Mouse (Mus musculus): Measurements from ENCODE around the gene Cers3. TPM values are rescaled to one million over a fixed set of nuclear protein-coding genes. Genes with fewer than 3 reads are reported as not detected.

Gene Cers3
- total and polyA plus RNA-seq, 3 experiments, result 0.13 to 0.23 (median 0.19) TPM

- no peak for TF ChIP-seq ZC3H11A (IDR thresholded peaks at IDR 0.05; ENCODE audit: low read depth, low read length)
- TF ChIP-seq RAD21 (IDR thresholded peaks at IDR 0.05; ENCODE audit: low read depth, low read length), result no peak
- TF ChIP-seq HCFC1 (IDR thresholded peaks at IDR 0.05; ENCODE audit: low read depth, low read length), result no peak
- no peak for TF ChIP-seq POLR2AphosphoS2 (IDR thresholded peaks at IDR 0.05; ENCODE audit: low read depth, low read length)
- no peak for TF ChIP-seq MAFK (IDR thresholded peaks at IDR 0.05; ENCODE audit: insufficient replicate concordance, low read length)
- no peak for TF ChIP-seq CTCF (conservative IDR thresholded peaks at IDR 0.05 in 1 of 2, IDR thresholded peaks at IDR 0.05 in 1 of 2; ENCODE audit: low read depth in 2 of 2, low read length in 2 of 2)
- TF ChIP-seq ELF1 (IDR thresholded peaks at IDR 0.05; ENCODE audit: low read depth, low read length), result no peak
- TF ChIP-seq MXI1 (IDR thresholded peaks at IDR 0.05; ENCODE audit: low read depth, low read length), result no peak
- no peak for TF ChIP-seq CHD1 (IDR thresholded peaks at IDR 0.05; ENCODE audit: low read depth, low read length)
- TF ChIP-seq USF1 (IDR thresholded peaks at IDR 0.05; ENCODE audit: low read depth, low read length), result no peak
- no peak for TF ChIP-seq MAX (IDR thresholded peaks at IDR 0.05; ENCODE audit: low read length)
- no peak for TF ChIP-seq MEF2A (IDR thresholded peaks at IDR 0.05; ENCODE audit: borderline replicate concordance, low read depth, low read length)
- no peak for TF ChIP-seq ZNF384 (IDR thresholded peaks at IDR 0.05; ENCODE audit: low read depth, low read length)
- H3K27me3 ChIP-seq (replicated peaks), result no peaks in the 10 kb centered on the region
- H3K4me3 ChIP-seq (replicated peaks in 1 of 3; ENCODE audit: low read depth in 2 of 3, low read length in 2 of 3, poor library complexity in 1 of 3), result no peak overlapping the region
- no peaks in the 10 kb centered on the region for H3K9me3 ChIP-seq (replicated peaks; ENCODE audit: low read length)
- no peak overlapping the region for H3K27ac ChIP-seq (ENCODE audit: insufficient read depth, low read depth)
- peaks cover 8 to 47% of the 10 kb centered on the region in 2 experiments for H3K36me3 ChIP-seq (replicated peaks in 1 of 2; ENCODE audit: control insufficient read depth in 1 of 2, insufficient read depth in 1 of 2, low read length in 1 of 2)
- H3K9ac ChIP-seq (ENCODE audit: insufficient read depth, low read depth), result no peak overlapping the region
- H3K4me2 ChIP-seq (ENCODE audit: insufficient read depth, low read depth, poor library complexity, severe bottlenecking), result no peak overlapping the region
- dilution Hi-C loops (cut with MboI; ENCODE audit: extremely low pct_ligation_motif_present, extremely low pct_unique_long_range_greater_than_20kb, low sequenced_read_pairs) (no loop called here), in situ Hi-C loops (cut with MboI; ENCODE audit: low pct_ligation_motif_present, low pct_unique_long_range_greater_than_20kb, low sequenced_read_pairs) (no loop called here)
- H3K4me1 ChIP-seq (ENCODE audit: control insufficient read depth in 1 of 2, insufficient read depth in 2 of 2), result 0 out of 4 replicates have a peak, but pooled peaks cover 0 to 2% of the 10 kb centered on the region in 2 experiments
- no peak for DNase-seq (ENCODE audit: extremely low read depth)
- no peaks in the 10 kb centered on the region for H3K79me2 ChIP-seq (replicated peaks; ENCODE audit: control insufficient read depth, extremely low read depth, insufficient read depth, poor library complexity, severe bottlenecking)
Measured at GRCm38 (mm10) chr7:66704631-66705030, 38.7 kb upstream of the Cers3 start.

- no peak for TF ChIP-seq KAT2A (IDR thresholded peaks at IDR 0.05; ENCODE audit: insufficient replicate concordance, low read length)
- no peak for TF ChIP-seq USF1 (IDR thresholded peaks at IDR 0.05; ENCODE audit: low read depth, low read length)
- TF ChIP-seq IRF4 (IDR thresholded peaks at IDR 0.05; ENCODE audit: low read depth, low read length), result no peak
- no peak for TF ChIP-seq TCF12 (IDR thresholded peaks at IDR 0.05; ENCODE audit: low read depth, low read length)
- Histone ChIP-seq H3K27me3 (replicated peaks) (no peaks in the 10 kb centered on the region), H3K9me3 (replicated peaks; ENCODE audit: low read length) (no peaks in the 10 kb centered on the region), H3K27ac (ENCODE audit: insufficient read depth, low read depth) (no peak overlapping the region), H3K4me1 (ENCODE audit: control insufficient read depth in 1 of 2, insufficient read depth in 2 of 2) (peaks cover 0 to 5% of the 10 kb centered on the region in 2 experiments; a peak in 2 of 4 replicates), H3K4me2 (ENCODE audit: insufficient read depth, low read depth, poor library complexity, severe bottlenecking) (no peak overlapping the region), H3K36me3 (replicated peaks in 1 of 2; ENCODE audit: control insufficient read depth in 1 of 2, insufficient read depth in 1 of 2, low read length in 1 of 2) (peaks cover 11 to 69% of the 10 kb centered on the region in 2 experiments), H3K9ac (ENCODE audit: insufficient read depth, low read depth) (no peak overlapping the region), H3K4me3 (replicated peaks in 1 of 3; ENCODE audit: low read depth in 2 of 3, low read length in 2 of 3, poor library complexity in 1 of 3) (no peak overlapping the region), H3K79me2 (replicated peaks; ENCODE audit: control insufficient read depth, extremely low read depth, insufficient read depth, poor library complexity, severe bottlenecking) (no peaks in the 10 kb centered on the region)
- DNase-seq (ENCODE audit: extremely low read depth), result no peak
- in situ Hi-C loops (cut with MboI; ENCODE audit: low pct_ligation_motif_present, low pct_unique_long_range_greater_than_20kb, low sequenced_read_pairs) (no loop called here), dilution Hi-C loops (cut with MboI; ENCODE audit: extremely low pct_ligation_motif_present, extremely low pct_unique_long_range_greater_than_20kb, low sequenced_read_pairs) (no loop called here)
Measured at GRCm38 (mm10) chr7:66711166-66711565, 32.1 kb upstream of the Cers3 start.
